Mouse (Mus musculus) forebrain, embryonic 10.5 days (tissue): ENCODE data around the gene Eno1. TPM values are rescaled to one million over a fixed set of nuclear protein-coding genes. Genes with fewer than 3 reads are reported as not detected.
A peak's percentile ranks its signal among the peaks of the same experiment; 100 is the strongest.

Source experiments
- DNase-seq: peaks from one replicate; pipeline ENCODE4 v3.0.0-alpha.2; 2017; ENCODE audit warnings: low spot score; ENCODE audit errors: extremely low spot score
- H3K27ac ChIP-seq: fragments of 300-500 bp; sonication (generic); 2 replicates; pipeline ENCODE4 v1.5.1; 2016; ENCODE audit warnings: mild to moderate bottlenecking
- H3K27me3 ChIP-seq: fragments of 300-500 bp; sonication (generic); 2 replicates; pipeline ENCODE4 v1.6.1; 2016; ENCODE audit warnings: mild to moderate bottlenecking; ENCODE audit not compliant: poor library complexity, severe bottlenecking
- H3K36me3 ChIP-seq: fragments of 300-500 bp; sonication (generic); replicated peaks from 2 replicates; pipeline ENCODE4 v1.6.1; 2016; ENCODE audit warnings: mild to moderate bottlenecking, moderate library complexity
- H3K4me1 ChIP-seq: fragments of 300-500 bp; sonication (generic); 2 replicates; pipeline ENCODE4 v1.6.1; 2016
- H3K4me3 ChIP-seq: fragments of 300-500 bp; sonication (generic); 2 replicates; pipeline ENCODE4 v1.5.1; 2016; ENCODE audit warnings: mild to moderate bottlenecking, moderate library complexity
- H3K9me3 ChIP-seq: fragments of 300-500 bp; sonication (generic); 2 replicates; pipeline ENCODE4 v1.6.1; 2016; ENCODE audit warnings: mild to moderate bottlenecking, moderate library complexity
- WGBS: fragments of 180-500 bp; shearing (Covaris S2); methylation state at CpG from one replicate; pipeline ENCODE4 v1.1.7; 2016; 5-methylcytosine and 5-hydroxymethylcytosine counted together
- polyA plus RNA-seq: library from polyadenylated mRNA; unstranded; fragments of >200 nt; fragmentation: Nextera tagmentation; extraction: Ambion mirVana; gene quantifications from 2 replicates; pipeline ENCODE4 v1.2.1, GENCODE M21; 2016

The Eno1 gene
- polyA plus RNA-seq, 1 experiment from 2014 or later, result 3,430 TPM

DNA sequence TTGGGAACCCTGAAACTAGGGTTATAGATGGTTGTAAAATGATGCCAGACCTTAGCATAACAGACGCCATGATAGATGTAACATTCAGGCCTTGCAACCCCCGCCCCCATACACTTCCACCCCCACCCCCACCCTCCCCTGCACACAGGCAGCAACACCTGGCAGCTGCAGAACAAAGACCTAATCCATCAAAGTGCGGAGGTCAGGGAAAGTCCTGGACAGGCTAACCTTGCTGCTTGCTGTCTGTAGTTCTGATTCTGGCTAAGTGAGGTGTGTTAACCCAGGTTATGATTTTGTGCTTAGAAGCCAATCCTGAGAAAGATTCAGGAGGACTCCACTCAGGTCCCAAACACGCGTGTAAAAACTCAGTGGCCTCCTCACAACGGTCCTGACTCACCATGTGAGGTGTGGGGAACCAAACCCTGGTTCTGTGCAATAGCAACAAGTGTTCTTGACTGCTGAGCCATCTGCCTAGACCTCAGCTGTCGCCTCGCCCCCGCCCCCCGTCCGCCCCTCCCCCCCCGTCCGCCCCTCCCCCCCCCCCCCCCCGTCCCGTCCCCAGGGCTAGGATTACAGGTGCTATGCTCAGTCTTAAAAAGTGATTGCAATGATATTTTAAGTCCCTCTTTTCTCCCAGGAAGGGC is 6.7 kb upstream of the Eno1 start:
- Histone ChIP-seq H3K36me3 (no peaks in the 10 kb centered on the region), H3K4me1 (peaks cover 65% of the 10 kb centered on the region), H3K9me3 (no peaks in the 10 kb centered on the region), H3K4me3 (no peak overlapping the region), H3K27ac (peak overlapping the region; percentile 75), H3K27me3 (peaks cover 24% of the 10 kb centered on the region)
- 23% methylated on average over 13 of the region's 15 CpGs for WGBS
- DNase-seq, result no peak

DNA sequence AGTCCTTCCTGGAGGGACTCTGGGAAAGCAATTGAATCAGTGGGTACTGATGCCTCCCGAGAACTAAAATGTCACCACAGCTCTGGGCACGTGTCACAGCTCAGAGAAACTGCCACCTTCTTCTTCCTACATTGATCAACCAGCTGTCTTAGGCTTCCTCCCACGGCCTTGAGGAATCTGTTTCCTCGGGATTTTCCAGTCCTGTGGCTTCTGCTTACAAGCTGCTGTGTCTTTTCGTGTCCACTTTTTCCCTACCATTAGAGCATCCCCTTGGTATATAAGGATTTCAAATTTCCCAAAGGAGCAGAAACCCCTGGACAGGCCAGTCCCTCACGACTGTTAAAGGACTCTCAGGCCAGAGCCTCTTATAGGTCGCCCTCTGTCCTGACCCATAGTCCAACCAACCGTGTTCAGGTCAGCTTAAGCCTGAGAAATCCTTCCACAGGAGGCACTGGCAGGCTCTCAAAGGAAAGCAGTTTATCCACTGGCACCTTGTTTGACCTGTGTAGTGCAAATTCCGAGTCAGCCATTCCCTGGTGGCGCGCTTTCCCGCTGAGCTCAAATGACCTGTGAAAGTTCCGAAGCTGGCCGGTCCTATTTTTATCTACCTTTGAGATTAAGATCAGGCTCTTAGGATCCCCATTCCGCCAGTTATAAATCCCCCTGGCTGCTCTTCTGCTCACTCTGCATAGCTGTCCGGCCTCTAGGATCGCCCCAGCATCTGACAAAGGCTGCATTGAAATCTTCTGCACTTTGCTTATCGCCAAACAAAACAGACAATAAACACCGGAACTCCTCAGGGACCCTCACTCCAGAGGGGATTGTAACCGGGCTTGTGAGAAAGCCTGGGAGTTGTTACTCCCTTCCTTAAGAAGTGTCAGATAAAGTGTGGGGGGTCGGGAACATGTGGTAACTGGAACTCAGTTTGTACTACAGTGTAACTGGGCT is 5.8 kb upstream of the Eno1 start:
- peak; percentile 37 for DNase-seq
- WGBS, result 5% methylated on average over 21 of the region's 21 CpGs
- Histone ChIP-seq H3K27ac (peak overlapping the region; percentile 75), H3K4me1 (peaks cover 73% of the 10 kb centered on the region), H3K27me3 (peaks cover 24% of the 10 kb centered on the region), H3K36me3 (no peaks in the 10 kb centered on the region), H3K9me3 (no peaks in the 10 kb centered on the region), H3K4me3 (peak overlapping the region; percentile 15; the same call in 1 of the 2 replicates)

- no peak for DNase-seq
- Histone ChIP-seq H3K27ac (peak overlapping the region; percentile 60; the same call in 1 of the 2 replicates), H3K9me3 (no peaks in the 10 kb centered on the region), H3K4me1 (peaks cover 81% of the 10 kb centered on the region), H3K27me3 (peaks cover 24% of the 10 kb centered on the region), H3K4me3 (no peak overlapping the region), H3K36me3 (no peaks in the 10 kb centered on the region)
- WGBS, result 43% methylated on average over 8 of the region's 8 CpGs
Measured at GRCm38 (mm10) chr4:150231871-150232270, 4.7 kb upstream of the Eno1 start.

- H3K27ac ChIP-seq, result peak overlapping the region; percentile 100
- H3K9me3 ChIP-seq, result no peaks in the 10 kb centered on the region
- whole genome bisulfite sequencing, result 46% methylated on average over 8 of the region's 8 CpGs
- peaks cover 12% of the 10 kb centered on the region for H3K36me3 ChIP-seq
- H3K27me3 ChIP-seq, result peaks cover 24% of the 10 kb centered on the region
- no peak overlapping the region for H3K4me3 ChIP-seq
- H3K4me1 ChIP-seq, result peaks cover 75% of the 10 kb centered on the region
- peak; percentile 31 for DNase-seq
Measured at GRCm38 (mm10) chr4:150234599-150235327, 1.8 kb upstream of the Eno1 start.

GRCm38 (mm10) chr4:150235585-150235984 is 936 bp upstream of the Eno1 start:
- peak overlapping the region; percentile 100 for H3K27ac ChIP-seq
- peaks cover 75% of the 10 kb centered on the region for H3K4me1 ChIP-seq
- H3K9me3 ChIP-seq, result no peaks in the 10 kb centered on the region
- peaks cover 20% of the 10 kb centered on the region for H3K36me3 ChIP-seq
- peaks cover 24% of the 10 kb centered on the region for H3K27me3 ChIP-seq
- no peak overlapping the region for H3K4me3 ChIP-seq
- no peak for DNase-seq
- 74% methylated on average over 4 of the region's 4 CpGs for WGBS

DNA sequence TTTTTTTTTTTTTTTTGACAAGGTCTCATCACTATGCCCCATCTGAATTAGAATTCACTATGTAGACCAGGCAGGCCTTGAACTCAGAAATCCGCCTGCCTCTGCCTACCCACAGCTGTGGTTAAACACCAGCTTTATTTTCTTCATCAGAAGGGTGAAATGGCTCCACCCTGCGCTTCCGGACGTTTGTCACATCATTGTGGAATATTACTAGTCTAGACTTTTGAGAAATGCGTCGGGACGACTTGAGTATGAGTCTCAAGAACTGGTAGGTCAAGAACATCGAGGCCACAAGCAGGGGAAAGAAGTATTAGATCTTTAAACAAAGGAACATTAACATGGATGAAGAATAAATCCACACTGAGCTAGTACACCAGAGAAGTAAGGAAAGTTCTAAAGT is 490 bp upstream of the Eno1 start:
- Histone ChIP-seq H3K27me3 (peaks cover 23% of the 10 kb centered on the region), H3K4me1 (peaks cover 75% of the 10 kb centered on the region)
- WGBS, result 85% methylated on average over 8 of the region's 8 CpGs

GRCm38 (mm10) chr4:150237636-150238361 is 1.3 kb downstream of the Eno1 start:
- Histone ChIP-seq H3K4me1 (peaks cover 80% of the 10 kb centered on the region), H3K27me3 (0 out of 2 replicates have a peak, but pooled peaks cover 5% of the 10 kb centered on the region), H3K27ac (peak overlapping the region; percentile 100), H3K36me3 (peaks cover 43% of the 10 kb centered on the region), H3K9me3 (no peaks in the 10 kb centered on the region), H3K4me3 (peak overlapping the region; percentile 93)
- DNase-seq, result peak; percentile 47
- under 1% methylated on average over 21 of the region's 21 CpGs for WGBS

More for the DNA sequence above, 490 bp upstream of the Eno1 start:
- peak overlapping the region; percentile 100 for H3K27ac ChIP-seq
- peak overlapping the region; percentile 93 for H3K4me3 ChIP-seq
- peaks cover 25% of the 10 kb centered on the region for H3K36me3 ChIP-seq
- no peaks in the 10 kb centered on the region for H3K9me3 ChIP-seq
- DNase-seq, result no peak

GRCm38 (mm10) chr4:150238433-150239086 is 2.0 kb downstream of the Eno1 start:
- H3K9me3 ChIP-seq, result no peaks in the 10 kb centered on the region
- 1% methylated on average over 3 of the region's 3 CpGs for WGBS
- DNase-seq, result peak; percentile 58
- peaks cover 85% of the 10 kb centered on the region for H3K4me1 ChIP-seq
- peaks cover 50% of the 10 kb centered on the region for H3K36me3 ChIP-seq
- peak overlapping the region; percentile 93 for H3K4me3 ChIP-seq
- peak overlapping the region; percentile 100 for H3K27ac ChIP-seq
- no peaks in the 10 kb centered on the region for H3K27me3 ChIP-seq

DNA sequence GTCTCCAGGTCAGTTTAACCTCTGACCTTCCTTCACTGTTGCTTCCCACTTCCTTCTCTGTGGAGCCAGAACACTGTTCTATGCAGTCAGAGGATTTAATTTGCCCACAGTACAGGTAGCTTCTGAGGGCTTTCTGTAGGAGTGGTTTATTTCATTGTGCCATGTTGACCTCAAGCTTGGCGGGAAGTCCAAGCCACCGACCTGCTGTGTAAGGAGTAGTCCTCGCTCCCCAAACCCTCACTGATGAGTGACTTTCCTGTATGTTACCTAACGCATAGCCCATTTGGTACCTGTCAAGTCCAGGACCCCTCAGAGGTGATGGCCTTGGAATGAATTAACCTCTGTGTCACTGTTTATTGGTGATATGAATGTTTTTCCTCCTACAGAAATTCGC is 2.6 kb downstream of the Eno1 start:
- peak overlapping the region; percentile 93 for H3K4me3 ChIP-seq
- no peaks in the 10 kb centered on the region for H3K9me3 ChIP-seq
- peak overlapping the region; percentile 100 for H3K27ac ChIP-seq
- H3K4me1 ChIP-seq, result peaks cover 84% of the 10 kb centered on the region
- 21% methylated on average over 5 of the region's 5 CpGs for WGBS
- peaks cover 55% of the 10 kb centered on the region for H3K36me3 ChIP-seq
- no peaks in the 10 kb centered on the region for H3K27me3 ChIP-seq
- no peak for DNase-seq

GRCm38 (mm10) chr4:150239503-150239902 is 3.0 kb downstream of the Eno1 start:
- H3K27ac ChIP-seq, result peak overlapping the region; percentile 100

GRCm38 (mm10) chr4:150239951-150240368 is 3.4 kb downstream of the Eno1 start:
- Histone ChIP-seq H3K4me1 (peaks cover 75% of the 10 kb centered on the region), H3K4me3 (peak overlapping the region; percentile 93), H3K36me3 (peaks cover 64% of the 10 kb centered on the region), H3K9me3 (no peaks in the 10 kb centered on the region), H3K27ac (peak overlapping the region; percentile 100), H3K27me3 (no peaks in the 10 kb centered on the region)
- peak; percentile 79 for DNase-seq
- 4% methylated on average over 6 of the region's 6 CpGs for WGBS

More at GRCm38 (mm10) chr4:150239503-150239902, 3.0 kb downstream of the Eno1 start:
- Histone ChIP-seq H3K27me3 (no peaks in the 10 kb centered on the region), H3K36me3 (peaks cover 60% of the 10 kb centered on the region), H3K4me1 (peaks cover 80% of the 10 kb centered on the region), H3K4me3 (peak overlapping the region; percentile 93), H3K9me3 (no peaks in the 10 kb centered on the region)
- DNase-seq, result no peak
- WGBS, result 40% methylated on average over 6 of the region's 6 CpGs
